ENCODE assay signal across 11 mouse cellular contexts in genomic region chr5:30466315-30466714, GRCm38 (mm10). TPM values are rescaled to one million over a fixed set of nuclear protein-coding genes. Genes with fewer than 3 reads are reported as not detected.
A peak's percentile ranks its signal among the peaks of the same experiment; 100 is the strongest.
DNase-seq lines count a peak whose midpoint lies in the region; ATAC-seq and TF ChIP-seq lines count a peak whose summit lies in the region.
"Had no signal": no experiment of that assay in that cellular context is flagged by ENCODE, and none has a peak within 500 bp of the region (broad histone marks: within the 10 kb centered on the region; RNA-seq: fewer than 3 reads in every experiment).

No protein-coding gene starts in this region.

- peak overlapping the region; percentile 34 for H3K4me3 ChIP-seq in gastrocnemius, adult 2 months
- H3K4me3 ChIP-seq in intestine, postnatal 0 days (ENCODE audit: low read depth, low read length) = no peak overlapping the region
- H3K4me3 ChIP-seq in stomach, embryonic 16.5 days (replicated peaks; ENCODE audit: low read length) = peak overlapping the region; percentile 29

- no peak for TF ChIP-seq CTCF in gastrocnemius, adult 2 months (IDR thresholded peaks at IDR 0.05)
- TF ChIP-seq CTCF in intestine, postnatal 0 days (IDR thresholded peaks at IDR 0.05; ENCODE audit: low read depth) = no peak

- no peaks in the 10 kb centered on the region for H3K9me3 ChIP-seq in intestine, postnatal 0 days (ENCODE audit: control insufficient read depth)
- no peaks in the 10 kb centered on the region for H3K9me3 ChIP-seq in stomach, embryonic 16.5 days (replicated peaks; ENCODE audit: control insufficient read depth, low read length)

- H3K4me1 ChIP-seq in intestine, postnatal 0 days (replicated peaks; ENCODE audit: control insufficient read depth, insufficient read depth, low read length) = no peaks in the 10 kb centered on the region
- peaks cover 18% of the 10 kb centered on the region for H3K4me1 ChIP-seq in stomach, embryonic 16.5 days (ENCODE audit: control insufficient read depth, insufficient read depth, low read length)

- H3K4me2 ChIP-seq in intestine, postnatal 0 days (replicated peaks; ENCODE audit: low read depth) = peak overlapping the region; percentile 38; the same call in 1 of the 2 replicates
- peak overlapping the region; percentile 52 for H3K4me2 ChIP-seq in stomach, embryonic 16.5 days (ENCODE audit: low read depth, low read length)

- ATAC-seq in intestine, postnatal 0 days = no peak
- ATAC-seq in stomach, embryonic 16.5 days (ENCODE audit: insufficient read depth, low FRiP score) = no peak

- no peak overlapping the region for H3K9ac ChIP-seq in intestine, postnatal 0 days (ENCODE audit: low read depth, low read length)
- peak overlapping the region; percentile 50 for H3K9ac ChIP-seq in stomach, embryonic 16.5 days (ENCODE audit: low read length)

- H3K27me3 ChIP-seq in intestine, postnatal 0 days (replicated peaks; ENCODE audit: control insufficient read depth, insufficient read depth, low read length) = peaks cover 11% of the 10 kb centered on the region
- peaks cover 5% of the 10 kb centered on the region for H3K27me3 ChIP-seq in stomach, embryonic 16.5 days (ENCODE audit: control insufficient read depth, insufficient read depth, low read length)

- DNase-seq in gastrocnemius, adult 2 months = no peak
- DNase-seq in gastrocnemius, adult 18-20 months (ENCODE audit: low spot score) = no peak
- DNase-seq in retina, embryonic 14.5 days (ENCODE audit: low spot score) = peak; percentile 22
- DNase-seq in retina, postnatal 1 day = no peak
- DNase-seq in T-cell, adult 2 months (ENCODE audit: low spot score) = no peak
- no peak for DNase-seq in thymus, postnatal 36 days

- no peaks in the 10 kb centered on the region for H3K36me3 ChIP-seq in intestine, postnatal 0 days (ENCODE audit: control insufficient read depth, insufficient read depth)
- no peaks in the 10 kb centered on the region for H3K36me3 ChIP-seq in stomach, embryonic 16.5 days (ENCODE audit: control insufficient read depth, insufficient read depth, low read length)

- no peak overlapping the region for H3K27ac ChIP-seq in gastrocnemius, adult 2 months
- H3K27ac ChIP-seq in intestine, postnatal 0 days (ENCODE audit: low read depth, low read length) = no peak overlapping the region
- no peak overlapping the region for H3K27ac ChIP-seq in stomach, embryonic 16.5 days (ENCODE audit: low read length)
- H3K27ac ChIP-seq: macrophage had no signal

- WGBS in intestine, postnatal 0 days = 33% methylated on average over 9 of the region's 9 CpGs
- 38% methylated on average over 9 of the region's 9 CpGs for WGBS in stomach, embryonic 16.5 days

- intact Hi-C loops in gastrocnemius, adult 2 months (cut with DNase I) = no loop called here

RNA-seq across cellular contexts. Expression of gene 1700001C02Rik, which starts 0.5 kb away (rescaled TPM):
- total RNA-seq in gastrocnemius, adult 2 months (2021) = not detected
- not detected for total RNA-seq in gastrocnemius, adult 18-20 months (2021)
- not detected in 2 replicates for polyA plus RNA-seq in intestine, postnatal 0 days (2015; fragmentation: Nextera tagmentation; extraction: Ambion mirVana)
- not detected in 2 replicates for polyA plus RNA-seq in stomach, embryonic 16.5 days (2015; fragmentation: Nextera tagmentation; extraction: Ambion mirVana)
- total RNA-seq: heart, postnatal 4 days had no signal
- polyA plus RNA-seq: macrophage; spleen, adult 2 months had no signal

RNA-seq across cellular contexts. Expression of gene Otof, which starts 4.6 kb away (rescaled TPM):
- under 1 TPM; 0.10 to 0.14 TPM for total RNA-seq in gastrocnemius, adult 2 months (2021)
- total RNA-seq in gastrocnemius, adult 18-20 months (2021) = under 1 TPM; 0.07 to 0.19 TPM
- polyA plus RNA-seq in intestine, postnatal 0 days (2015; fragmentation: Nextera tagmentation; extraction: Ambion mirVana) = 0.05 and 0.09 TPM in 2 replicates
- 0.30 and 0.46 TPM in 2 replicates for polyA plus RNA-seq in stomach, embryonic 16.5 days (2015; fragmentation: Nextera tagmentation; extraction: Ambion mirVana)
- polyA plus RNA-seq: macrophage had no signal
